Mouse (Mus musculus) heart, adult 2 months (tissue): ENCODE measurements around the gene Rnf186. TPM values are rescaled to one million over a fixed set of nuclear protein-coding genes. Genes with fewer than 3 reads are reported as not detected.
A peak's percentile ranks its signal among the peaks of the same experiment; 100 is the strongest.

ENCODE experiments used
- DNase-seq, 2 experiments: peaks; one replicate each; pipeline ENCODE4 v3.0.0; 2021
- H3K27ac ChIP-seq: fragments of 200-600 bp; 2 replicates; pipeline ENCODE4 v1.8.1; 2022
- H3K27me3 ChIP-seq: fragments of 200-500 bp; 2 replicates; pipeline ENCODE4 v1.6.1; 2012; ENCODE audit warnings: mild to moderate bottlenecking, low read length, inconsistent platforms, mixed read lengths; ENCODE audit not compliant: control insufficient read depth, insufficient read depth
- H3K36me3 ChIP-seq: fragments of 200-500 bp; 2 replicates; pipeline ENCODE4 v1.6.1; 2012; ENCODE audit warnings: low read length, inconsistent platforms; ENCODE audit not compliant: control insufficient read depth, insufficient read depth
- H3K4me1 ChIP-seq: fragments of 200-500 bp; 2 replicates; pipeline ENCODE4 v1.6.1; 2011; ENCODE audit warnings: low read length; ENCODE audit not compliant: control insufficient read depth, insufficient read depth
- H3K4me3 ChIP-seq: fragments of 200-600 bp; 2 replicates; pipeline ENCODE4 v1.8.1; 2022
- H3K79me2 ChIP-seq: fragments of 200-500 bp; replicated peaks from 2 replicates; pipeline ENCODE4 v1.6.1; 2012; ENCODE audit warnings: mild to moderate bottlenecking, inconsistent platforms, low read length, moderate library complexity, mixed read lengths; ENCODE audit not compliant: control insufficient read depth, insufficient read depth
- H3K9ac ChIP-seq: fragments of 200-500 bp; 2 replicates; pipeline ENCODE4 v1.6.1; 2012; ENCODE audit warnings: low read depth, mild to moderate bottlenecking, control low read depth, inconsistent platforms, low read length, mixed read lengths
- CTCF ChIP-seq: fragments of 200-600 bp; IDR thresholded peaks from 2 replicates; pipeline ENCODE4 v1.8.1; 2022; ENCODE audit warnings: antibody characterized with exemption, mild to moderate bottlenecking, moderate library complexity
- EP300 ChIP-seq: fragments of 200-500 bp; IDR thresholded peaks from 2 replicates; pipeline ENCODE4 v1.6.1; 2011; ENCODE audit warnings: low read depth, low read length, control low read depth; ENCODE audit not compliant: insufficient read depth
- POLR2A ChIP-seq: fragments of 200-500 bp; IDR thresholded peaks from 2 replicates; pipeline ENCODE4 v1.6.1; 2011; ENCODE audit warnings: mild to moderate bottlenecking, low read depth, low read length, control low read depth; ENCODE audit not compliant: insufficient read depth
- WGBS: fragments of 180-500 bp; shearing (Covaris S2); methylation state at CpG from one replicate; pipeline ENCODE4 v1.1.7; 2018; 5-methylcytosine and 5-hydroxymethylcytosine counted together
- intact Hi-C: fragments of 180-260 bp; cut with DNase I; formaldehyde crosslinking; loops from one replicate; pipeline ENCODE4 v1.15.1; 2025
- polyA plus RNA-seq: library from polyadenylated mRNA; depleted of rRNA; stranded (reverse); fragments of >200 nt; gene quantifications from 2 replicates; pipeline ENCODE4 v1.2.3, GENCODE M21; 2012; rRNA removed
- total RNA-seq, 2 experiments: library from RNA; stranded (reverse); gene quantifications; 2 replicates each; pipeline ENCODE4 v1.2.3; 2021

Rnf186 gene
- total and polyA plus RNA-seq, 3 experiments = 2.0 TPM; not detected in 2

GRCm38 (mm10) chr4:139007353-139007752 is 40.4 kb downstream of the Rnf186 start:
- TF ChIP-seq CTCF = no peak
- no peak for TF ChIP-seq EP300
- no peak for TF ChIP-seq POLR2A
- Histone ChIP-seq H3K27ac (no peak overlapping the region), H3K36me3 (no peaks in the 10 kb centered on the region), H3K9ac (no peak overlapping the region), H3K4me3 (no peak overlapping the region), H3K27me3 (no peaks in the 10 kb centered on the region), H3K79me2 (no peaks in the 10 kb centered on the region), H3K4me1 (no peaks in the 10 kb centered on the region)
- intact Hi-C loops = no loop called here
- DNase-seq = no peak
- WGBS = 75% methylated on average over 3 of the region's 3 CpGs

GRCm38 (mm10) chr4:139007981-139008536 is 41.1 kb downstream of the Rnf186 start:
- no peak overlapping the region for H3K4me3 ChIP-seq
- no peaks in the 10 kb centered on the region for H3K4me1 ChIP-seq
- TF ChIP-seq EP300 = no peak
- no peak for TF ChIP-seq CTCF
- TF ChIP-seq POLR2A = no peak
- DNase-seq = no peak
- no peaks in the 10 kb centered on the region for H3K36me3 ChIP-seq
- no peaks in the 10 kb centered on the region for H3K27me3 ChIP-seq
- intact Hi-C loops = no loop called here
- no peaks in the 10 kb centered on the region for H3K79me2 ChIP-seq
- no peak overlapping the region for H3K9ac ChIP-seq
- WGBS = 70% methylated on average over 6 of the region's 6 CpGs
- H3K27ac ChIP-seq = no peak overlapping the region

- no peak overlapping the region for H3K27ac ChIP-seq
- H3K4me3 ChIP-seq = no peak overlapping the region
- no peak for DNase-seq
- 95% methylated on average over 13 of the region's 13 CpGs for WGBS
- no peaks in the 10 kb centered on the region for H3K36me3 ChIP-seq
- intact Hi-C loops = no loop called here
- H3K79me2 ChIP-seq = no peaks in the 10 kb centered on the region
- H3K4me1 ChIP-seq = no peaks in the 10 kb centered on the region
- no peaks in the 10 kb centered on the region for H3K27me3 ChIP-seq
- no peak overlapping the region for H3K9ac ChIP-seq
- no peak for TF ChIP-seq POLR2A
- TF ChIP-seq EP300 = no peak
- TF ChIP-seq CTCF = no peak
Measured at GRCm38 (mm10) chr4:139011201-139011702, 44.3 kb downstream of the Rnf186 start.

GRCm38 (mm10) chr4:139013281-139013680 is 46.4 kb downstream of the Rnf186 start:
- no peaks in the 10 kb centered on the region for H3K36me3 ChIP-seq
- H3K79me2 ChIP-seq = no peaks in the 10 kb centered on the region
- no peak for TF ChIP-seq CTCF
- no peak for TF ChIP-seq EP300
- no peak for TF ChIP-seq POLR2A
- no peaks in the 10 kb centered on the region for H3K27me3 ChIP-seq
- intact Hi-C loops = no loop called here
- no peak overlapping the region for H3K4me3 ChIP-seq
- DNase-seq = peak in 1 of 2 experiments; percentile 15
- 71% methylated on average over 11 of the region's 11 CpGs for WGBS
- H3K9ac ChIP-seq = no peak overlapping the region
- H3K4me1 ChIP-seq = no peaks in the 10 kb centered on the region
- H3K27ac ChIP-seq = no peak overlapping the region

- TF ChIP-seq CTCF (peak; percentile 46), EP300 (no peak), POLR2A (no peak)
- WGBS = 84% methylated on average over 6 of the region's 6 CpGs
- H3K4me1 ChIP-seq = no peaks in the 10 kb centered on the region
- no peaks in the 10 kb centered on the region for H3K79me2 ChIP-seq
- intact Hi-C loops = no loop called here
- H3K36me3 ChIP-seq = no peaks in the 10 kb centered on the region
- no peak overlapping the region for H3K9ac ChIP-seq
- H3K27me3 ChIP-seq = no peaks in the 10 kb centered on the region
- no peak overlapping the region for H3K27ac ChIP-seq
- DNase-seq = no peak
- no peak overlapping the region for H3K4me3 ChIP-seq
Measured at GRCm38 (mm10) chr4:139014793-139015192, 47.9 kb downstream of the Rnf186 start.

Other genes with a start within 250 kb of the Rnf186 start
- gene Pla2g2c, start 242.3 kb upstream of the Rnf186 start, total RNA-seq = under 1 TPM in 1 of 2 experiments, not detected in 1; 0.14 TPM
- gene Pla2g2c, start 242.3 kb upstream of the Rnf186 start, polyA plus RNA-seq = 0.76 and 0.98 TPM in 2 replicates
- 1 to 10 TPM; 1.6 to 2.7 TPM for gene Ubxn10, start 229.9 kb upstream of the Rnf186 start, total RNA-seq
- 7.2 and 7.5 TPM in 2 replicates for gene Ubxn10, start 229.9 kb upstream of the Rnf186 start, polyA plus RNA-seq
- under 1 TPM; 0.18 to 0.26 TPM for gene Pla2g2f, start 209.5 kb upstream of the Rnf186 start, total RNA-seq
- 0.12 and 0.14 TPM in 2 replicates for gene Pla2g2f, start 209.5 kb upstream of the Rnf186 start, polyA plus RNA-seq
- under 1 TPM; 0.26 to 0.55 TPM for gene Pla2g2d, start 191.4 kb upstream of the Rnf186 start, total RNA-seq
- gene Pla2g2d, start 191.4 kb upstream of the Rnf186 start, polyA plus RNA-seq = 2.3 and 2.7 TPM in 2 replicates
- gene Pla2g5, start 103.6 kb upstream of the Rnf186 start, total RNA-seq = 10 to 100 TPM; 24.8 to 33.0 TPM
- 87.6 and 129 TPM in 2 replicates for gene Pla2g5, start 103.6 kb upstream of the Rnf186 start, polyA plus RNA-seq
- not detected for gene Gm13030, start 93.1 kb upstream of the Rnf186 start, total RNA-seq
- not detected in 2 replicates for gene Gm13030, start 93.1 kb upstream of the Rnf186 start, polyA plus RNA-seq
- gene Pla2g2e, start 89.2 kb upstream of the Rnf186 start, total RNA-seq = 1 to 10 TPM in 1 of 2 experiments, under 1 TPM in 1; 0.73 to 1.6 TPM
- 0.43 TPM in 1 of 2 replicates, not detected in the other for gene Pla2g2e, start 89.2 kb upstream of the Rnf186 start, polyA plus RNA-seq
- 10 to 100 TPM; 10.4 to 11.7 TPM for gene Otud3, start 53.2 kb upstream of the Rnf186 start, total RNA-seq
- 6.1 and 8.8 TPM in 2 replicates for gene Otud3, start 53.2 kb upstream of the Rnf186 start, polyA plus RNA-seq
- 10 to 100 TPM in 1 of 2 experiments, 1 to 10 TPM in 1; 9.2 to 11.7 TPM for gene Tmco4, start 5.8 kb downstream of the Rnf186 start, total RNA-seq
- gene Tmco4, start 5.8 kb downstream of the Rnf186 start, polyA plus RNA-seq = 8.4 and 12.2 TPM in 2 replicates
- gene Htr6, start 108.5 kb downstream of the Rnf186 start, total RNA-seq = not detected
- not detected in 2 replicates for gene Htr6, start 108.5 kb downstream of the Rnf186 start, polyA plus RNA-seq
- 10 to 100 TPM; 21.9 to 24.0 TPM for gene Nbl1, start 125.9 kb downstream of the Rnf186 start, total RNA-seq
- 29.1 and 32.9 TPM in 2 replicates for gene Nbl1, start 125.9 kb downstream of the Rnf186 start, polyA plus RNA-seq
- gene Minos1, start 164.0 kb downstream of the Rnf186 start, total RNA-seq = 100 to 1,000 TPM; 586 to 660 TPM
- 203 and 282 TPM in 2 replicates for gene Minos1, start 164.0 kb downstream of the Rnf186 start, polyA plus RNA-seq
- gene Capzb, start 225.8 kb downstream of the Rnf186 start, total RNA-seq = 100 to 1,000 TPM; 342 to 392 TPM
- gene Capzb, start 225.8 kb downstream of the Rnf186 start, polyA plus RNA-seq = 160 and 191 TPM in 2 replicates